In genomic region chr7:89436404-89436803, GRCm38 (mm10) we compare ENCODE assay signal across 19 mouse cellular contexts.
"Had no signal": no experiment of that assay in that cellular context is flagged by ENCODE, and none has a peak within 500 bp of the region (broad histone marks: within the 10 kb centered on the region; RNA-seq: fewer than 3 reads in every experiment).

No protein-coding gene starts in this region.

- H3K36me3 ChIP-seq: heart, embryonic 10.5 days; heart, embryonic 12.5 days; hindbrain, embryonic 13.5 days; hindbrain, embryonic 15.5 days; limb, embryonic 13.5 days; limb, embryonic 15.5 days; liver, embryonic 12.5 days had no signal

- H3K4me3 ChIP-seq: heart, embryonic 10.5 days; heart, embryonic 12.5 days; hindbrain, embryonic 13.5 days; hindbrain, embryonic 15.5 days; limb, embryonic 13.5 days; limb, embryonic 15.5 days; liver, embryonic 12.5 days had no signal

- H3K9ac ChIP-seq: heart, embryonic 12.5 days; hindbrain, embryonic 13.5 days; hindbrain, embryonic 15.5 days; limb, embryonic 13.5 days; limb, embryonic 15.5 days; liver, embryonic 12.5 days had no signal

- H3K27ac ChIP-seq: heart, embryonic 10.5 days; hindbrain, embryonic 13.5 days; hindbrain, embryonic 15.5 days; hindbrain, postnatal 0 days; limb, embryonic 13.5 days; limb, embryonic 15.5 days; liver, embryonic 12.5 days had no signal

- H3K4me2 ChIP-seq: heart, embryonic 12.5 days; hindbrain, embryonic 13.5 days; hindbrain, embryonic 15.5 days; limb, embryonic 13.5 days; limb, embryonic 15.5 days; liver, embryonic 12.5 days had no signal

- H3K9me3 ChIP-seq: heart, embryonic 10.5 days; heart, embryonic 12.5 days; hindbrain, embryonic 13.5 days; hindbrain, embryonic 15.5 days; limb, embryonic 13.5 days; limb, embryonic 15.5 days; liver, embryonic 12.5 days had no signal

- H3K4me1 ChIP-seq: hindbrain, embryonic 13.5 days; hindbrain, embryonic 15.5 days; liver, embryonic 12.5 days had no signal

- H3K27me3 ChIP-seq: heart, embryonic 12.5 days; hindbrain, embryonic 13.5 days; hindbrain, embryonic 15.5 days; limb, embryonic 13.5 days; limb, embryonic 15.5 days; liver, embryonic 12.5 days had no signal

- ATAC-seq: hindbrain, postnatal 0 days; intestine, embryonic 16.5 days; liver, embryonic 12.5 days had no signal

- DNase-seq: gastrocnemius, postnatal 25 days; heart, adult 18-20 months; heart, postnatal 10 days; heart, postnatal 4 days; kidney, adult 9 months; kidney, postnatal 10 days; kidney, postnatal 36 days; layer of hippocampus, adult 9-11 months; layer of hippocampus, postnatal 36 days; left cerebral cortex, postnatal 4 days had no signal
